Mouse (Mus musculus): Measurements from ENCODE around the gene Tmtc1. TPM values are rescaled to one million over a fixed set of nuclear protein-coding genes. Genes with fewer than 3 reads are reported as not detected.

Tmtc1 gene
- polyA plus RNA-seq, 1 experiment from 2014 or later = 2.0 TPM

DNA sequence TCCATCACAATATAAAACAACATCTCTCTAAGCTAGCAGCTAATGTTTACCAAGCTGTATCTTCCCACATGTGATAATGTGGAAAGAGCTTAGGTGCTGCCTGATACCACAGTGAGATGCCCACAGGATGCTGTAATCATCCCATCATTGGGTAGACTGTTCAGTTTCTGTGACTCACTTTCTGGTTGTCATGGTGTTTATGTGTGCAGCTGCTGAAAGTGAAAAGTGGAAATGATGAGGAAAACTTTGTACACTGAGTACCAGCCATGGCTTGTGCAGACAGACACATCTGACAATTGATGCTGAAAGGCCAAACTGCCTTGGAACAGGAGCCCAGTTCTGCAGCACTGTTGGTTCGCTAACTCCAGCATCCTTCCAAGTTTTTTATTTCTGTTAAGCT lies 204.9 kb downstream of the Tmtc1 start:
- Histone ChIP-seq H3K36me3 (no peaks in the 10 kb centered on the region), H3K4me3 (no peak overlapping the region), H3K4me1 (peaks cover 7% of the 10 kb centered on the region; the same call in 1 of the 2 replicates), H3K27ac (replicated peaks) (no peak overlapping the region), H3K9ac (no peak overlapping the region), H3K27me3 (replicated peaks) (no peaks in the 10 kb centered on the region), H3K4me2 (no peak overlapping the region), H3K9me3 (no peaks in the 10 kb centered on the region)
- WGBS = 80% methylated on average over 1 of the region's 1 CpGs
- ATAC-seq (ENCODE audit: extremely low read depth, insufficient number of reproducible peaks, low FRiP score, low TSS enrichment) = no peak

GRCm38 (mm10) chr6:148237453-148237852 lies 206.7 kb downstream of the Tmtc1 start:
- Histone ChIP-seq H3K9me3 (no peaks in the 10 kb centered on the region), H3K27ac (replicated peaks) (peak overlapping the region; percentile 13; the same call in 1 of the 2 replicates), H3K4me1 (peaks cover 11% of the 10 kb centered on the region; the same call in 1 of the 2 replicates), H3K4me3 (no peak overlapping the region), H3K27me3 (replicated peaks) (no peaks in the 10 kb centered on the region), H3K36me3 (no peaks in the 10 kb centered on the region), H3K4me2 (no peak overlapping the region), H3K9ac (peak overlapping the region; percentile 42)
- 36% methylated on average over 5 of the region's 5 CpGs for WGBS
- ATAC-seq (ENCODE audit: extremely low read depth, insufficient number of reproducible peaks, low FRiP score, low TSS enrichment) = no peak

GRCm38 (mm10) chr6:148234105-148234828 lies 209.9 kb downstream of the Tmtc1 start:
- Histone ChIP-seq H3K4me3 (no peak overlapping the region), H3K9ac (no peak overlapping the region), H3K4me2 (no peak overlapping the region), H3K27me3 (replicated peaks) (no peaks in the 10 kb centered on the region), H3K27ac (replicated peaks) (no peak overlapping the region), H3K4me1 (peaks cover 12% of the 10 kb centered on the region; the same call in 1 of the 2 replicates), H3K36me3 (no peaks in the 10 kb centered on the region), H3K9me3 (no peaks in the 10 kb centered on the region)
- ATAC-seq (ENCODE audit: extremely low read depth, insufficient number of reproducible peaks, low FRiP score, low TSS enrichment) = no peak
- WGBS = 69% methylated on average over 3 of the region's 3 CpGs

DNA sequence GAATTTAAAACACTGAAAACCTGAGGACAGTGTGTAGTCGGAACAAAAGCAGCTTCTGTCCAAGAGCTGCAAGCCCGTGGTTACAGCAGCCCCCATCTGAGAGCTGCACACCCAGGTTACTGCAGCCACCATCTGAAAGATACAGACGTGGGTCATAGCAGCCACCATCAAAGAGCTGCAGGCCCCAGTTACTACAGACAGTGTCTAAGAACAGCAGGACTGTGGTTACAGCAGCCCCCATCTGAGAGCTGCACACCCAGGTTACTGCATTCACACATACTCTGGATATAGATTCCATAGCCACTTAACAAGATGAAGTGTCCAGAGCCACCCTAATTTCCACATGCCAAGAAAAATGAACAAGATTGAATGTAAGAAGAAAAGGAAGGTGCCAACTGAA lies 216.6 kb downstream of the Tmtc1 start:
- Histone ChIP-seq H3K4me2 (no peak overlapping the region), H3K27ac (replicated peaks) (no peak overlapping the region), H3K36me3 (no peaks in the 10 kb centered on the region), H3K9me3 (no peaks in the 10 kb centered on the region), H3K27me3 (replicated peaks) (no peaks in the 10 kb centered on the region), H3K4me1 (peaks cover 2% of the 10 kb centered on the region; the same call in 1 of the 2 replicates), H3K4me3 (no peak overlapping the region), H3K9ac (no peak overlapping the region)
- ATAC-seq (ENCODE audit: extremely low read depth, insufficient number of reproducible peaks, low FRiP score, low TSS enrichment) = no peak
- WGBS = 52% methylated on average over 3 of the region's 3 CpGs

GRCm38 (mm10) chr6:148222686-148223085 lies 221.5 kb downstream of the Tmtc1 start:
- WGBS = 74% methylated on average over 2 of the region's 2 CpGs
- no peaks in the 10 kb centered on the region for H3K4me1 ChIP-seq
- H3K36me3 ChIP-seq = no peaks in the 10 kb centered on the region
- no peaks in the 10 kb centered on the region for H3K9me3 ChIP-seq
- H3K27me3 ChIP-seq (replicated peaks) = no peaks in the 10 kb centered on the region
- no peak overlapping the region for H3K27ac ChIP-seq (replicated peaks)
- H3K9ac ChIP-seq = no peak overlapping the region
- H3K4me3 ChIP-seq = no peak overlapping the region
- H3K4me2 ChIP-seq = no peak overlapping the region
- ATAC-seq (ENCODE audit: extremely low read depth, insufficient number of reproducible peaks, low FRiP score, low TSS enrichment) = no peak

- Histone ChIP-seq H3K4me1 (peaks cover 5% of the 10 kb centered on the region), H3K4me2 (no peak overlapping the region), H3K36me3 (peaks cover 2% of the 10 kb centered on the region; the same call in 1 of the 2 replicates), H3K9ac (no peak overlapping the region), H3K27me3 (replicated peaks) (no peaks in the 10 kb centered on the region), H3K27ac (replicated peaks) (no peak overlapping the region), H3K4me3 (no peak overlapping the region), H3K9me3 (no peaks in the 10 kb centered on the region)
- ATAC-seq (ENCODE audit: extremely low read depth, insufficient number of reproducible peaks, low FRiP score, low TSS enrichment) = no peak
- WGBS = 71% methylated on average over 2 of the region's 2 CpGs
These were observed 225.7 kb downstream of the Tmtc1 start for GRCm38 (mm10) chr6:148218235-148219076.

DNA sequence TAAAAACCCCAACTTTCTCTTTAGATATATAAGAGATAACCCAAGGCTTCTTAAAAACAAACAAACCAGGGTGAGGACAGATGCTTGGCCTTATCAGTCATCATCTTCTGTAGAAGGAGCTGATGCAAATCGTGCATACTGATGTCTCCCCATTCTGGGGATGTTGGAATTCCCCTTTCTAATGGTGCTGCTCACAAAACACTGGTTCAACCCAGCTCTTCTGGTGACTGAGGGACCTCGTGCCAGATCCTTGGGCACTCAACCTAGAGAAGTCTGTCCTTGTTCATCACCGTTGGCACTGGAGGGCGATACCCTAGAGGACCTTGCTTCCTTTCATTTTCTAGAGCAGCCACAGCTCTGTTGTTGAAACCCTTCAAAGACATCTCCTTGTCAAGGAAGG lies 227.4 kb downstream of the Tmtc1 start:
- 84% methylated on average over 4 of the region's 4 CpGs for WGBS
- H3K27ac ChIP-seq (replicated peaks) = no peak overlapping the region
- H3K27me3 ChIP-seq (replicated peaks) = no peaks in the 10 kb centered on the region
- H3K9ac ChIP-seq = no peak overlapping the region
- no peak for ATAC-seq (ENCODE audit: extremely low read depth, insufficient number of reproducible peaks, low FRiP score, low TSS enrichment)
- H3K4me2 ChIP-seq = no peak overlapping the region
- peaks cover 2% of the 10 kb centered on the region; the same call in 1 of the 2 replicates for H3K36me3 ChIP-seq
- no peak overlapping the region for H3K4me3 ChIP-seq
- no peaks in the 10 kb centered on the region for H3K9me3 ChIP-seq
- peaks cover 15% of the 10 kb centered on the region for H3K4me1 ChIP-seq

DNA sequence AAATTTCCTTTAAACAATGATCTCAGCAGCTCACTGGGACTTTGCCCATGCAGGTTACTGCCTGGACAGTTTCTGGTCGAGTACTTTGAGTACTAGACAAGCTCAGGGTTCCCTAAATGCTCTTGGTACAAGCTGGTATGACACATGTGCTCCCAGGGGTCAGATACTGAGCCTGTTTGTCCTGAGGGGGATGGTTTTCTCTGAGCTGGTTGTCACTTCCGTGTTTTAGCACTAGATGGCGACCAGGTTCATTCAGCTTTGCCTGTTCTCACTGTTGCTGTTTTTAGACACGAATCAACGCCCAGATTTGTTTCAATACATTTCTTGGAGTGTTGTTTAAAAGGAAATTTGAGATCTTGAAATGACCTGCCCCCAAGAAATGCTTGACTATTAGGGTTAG lies 229.4 kb downstream of the Tmtc1 start:
- Histone ChIP-seq H3K4me2 (no peak overlapping the region), H3K4me3 (no peak overlapping the region), H3K27ac (replicated peaks) (no peak overlapping the region), H3K4me1 (peaks cover 25% of the 10 kb centered on the region), H3K9me3 (no peaks in the 10 kb centered on the region), H3K36me3 (peaks cover 2% of the 10 kb centered on the region; the same call in 1 of the 2 replicates), H3K27me3 (replicated peaks) (no peaks in the 10 kb centered on the region), H3K9ac (0 out of 2 replicates have a peak overlapping the region, but pooled peaks have one; percentile 16)
- no peak for ATAC-seq (ENCODE audit: extremely low read depth, insufficient number of reproducible peaks, low FRiP score, low TSS enrichment)
- WGBS = 5% methylated on average over 5 of the region's 5 CpGs

GRCm38 (mm10) chr6:148211897-148212680 lies 232.1 kb downstream of the Tmtc1 start, which contains the start of gene Ergic2:
Gene Ergic2, minus strand, starts transcription at chr6:148212374.
- H3K9me3 ChIP-seq = no peaks in the 10 kb centered on the region
- H3K27ac ChIP-seq (replicated peaks) = peak within 1 kb of the TSS; percentile 88
- H3K4me2 ChIP-seq = peak within 1 kb of the TSS; percentile 87
- H3K36me3 ChIP-seq = peaks cover 2% of the 10 kb centered on the region; the same call in 1 of the 2 replicates
- H3K4me3 ChIP-seq = peak within 1 kb of the TSS; percentile 95
- no peaks in the 10 kb centered on the region for H3K27me3 ChIP-seq (replicated peaks)
- ATAC-seq (ENCODE audit: extremely low read depth, insufficient number of reproducible peaks, low FRiP score, low TSS enrichment) = peak; percentile 97
- H3K4me1 ChIP-seq = peaks cover 37% of the 10 kb centered on the region
- H3K9ac ChIP-seq = peak within 1 kb of the TSS; percentile 98
- under 1% methylated on average over 61 of the region's 61 CpGs for WGBS

GRCm38 (mm10) chr6:148211391-148211876 lies 232.8 kb downstream of the Tmtc1 start:
- peak overlapping the region; percentile 88 for H3K27ac ChIP-seq (replicated peaks)
- peak overlapping the region; percentile 87 for H3K4me2 ChIP-seq
- H3K9ac ChIP-seq = peak overlapping the region; percentile 98
- under 1% methylated on average over 51 of the region's 51 CpGs for WGBS
- H3K9me3 ChIP-seq = no peaks in the 10 kb centered on the region
- peaks cover 1% of the 10 kb centered on the region; the same call in 1 of the 2 replicates for H3K36me3 ChIP-seq
- peak overlapping the region; percentile 95 for H3K4me3 ChIP-seq
- ATAC-seq (ENCODE audit: extremely low read depth, insufficient number of reproducible peaks, low FRiP score, low TSS enrichment) = peak; percentile 67
- no peaks in the 10 kb centered on the region for H3K27me3 ChIP-seq (replicated peaks)
- H3K4me1 ChIP-seq = peaks cover 39% of the 10 kb centered on the region
